Mouse (Mus musculus): ENCODE data around the gene Gm6871.
"Not testable (repeated sequence)": the region's sequence is repeated elsewhere in the genome, so short reads cannot be mapped to it uniquely, and the experiment has no call there.

The Gm6871 gene

GRCm38 (mm10) chr7:41573562-41573961, at the start of gene Gm6871:
TSS of gene Gm6871 (minus strand) at chr7:41573662.
- DNase-seq = not testable (repeated sequence)

GRCm38 (mm10) chr7:41616241-41616640, 42.8 kb upstream of the Gm6871 start:
- DNase-seq = not testable (repeated sequence)

- DNase-seq = no peak
These were observed 38.2 kb upstream of the Gm6871 start for GRCm38 (mm10) chr7:41611654-41612053.

- DNase-seq = peak; percentile 2
These were observed 26.6 kb upstream of the Gm6871 start for GRCm38 (mm10) chr7:41599932-41600548.

GRCm38 (mm10) chr7:41599034-41599813, 25.8 kb upstream of the Gm6871 start, which contains the start of gene 2610021A01Rik:
TSS of gene 2610021A01Rik (plus strand) at chr7:41599230.
- peak; percentile 95 for DNase-seq

GRCm38 (mm10) chr7:41598615-41599014, 25.2 kb upstream of the Gm6871 start:
- DNase-seq = no peak

- DNase-seq = not testable (repeated sequence)
These were observed 14.4 kb upstream of the Gm6871 start for GRCm38 (mm10) chr7:41587831-41588230.

- no peak for DNase-seq
These were observed 8.6 kb upstream of the Gm6871 start for GRCm38 (mm10) chr7:41582028-41582427.

- no peak for DNase-seq
These were observed 4.5 kb upstream of the Gm6871 start for GRCm38 (mm10) chr7:41577956-41578355.

GRCm38 (mm10) chr7:41560681-41561080, 12.8 kb downstream of the Gm6871 start:
- no peak for DNase-seq

- no peak for DNase-seq
These were observed 60.8 kb downstream of the Gm6871 start for GRCm38 (mm10) chr7:41512672-41513071.

- DNase-seq = no peak
These were observed 61.3 kb downstream of the Gm6871 start for GRCm38 (mm10) chr7:41512207-41512606.

- no peak for DNase-seq
These were observed 71.1 kb downstream of the Gm6871 start for GRCm38 (mm10) chr7:41502402-41502801.

GRCm38 (mm10) chr7:41500151-41500934, 73.1 kb downstream of the Gm6871 start:
- peak; percentile 78 for DNase-seq

- peak; percentile 99 for DNase-seq
These were observed 73.9 kb downstream of the Gm6871 start, which contains the start of the genes Gm20449 and AW146154 for GRCm38 (mm10) chr7:41499389-41500049. TSS of gene Gm20449 (minus strand) at chr7:41499417. TSS of gene AW146154 (minus strand) at chr7:41499890.

GRCm38 (mm10) chr7:41499018-41499388, 74.5 kb downstream of the Gm6871 start:
- not testable (repeated sequence) for DNase-seq

GRCm38 (mm10) chr7:41498464-41498863, 75.0 kb downstream of the Gm6871 start:
- not testable (repeated sequence) for DNase-seq

GRCm38 (mm10) chr7:41497871-41498270, 75.6 kb downstream of the Gm6871 start:
- DNase-seq = no peak

Measured in lung, postnatal 10 days (tissue).